Mouse (Mus musculus) ovary, postnatal 10 days (tissue): ENCODE measurements around the gene Ube2e2.
"Not testable (repeated sequence)": the region's sequence is repeated elsewhere in the genome, so short reads cannot be mapped to it uniquely, and the experiment has no call there.

Experiments
- DNase-seq: peaks from one replicate; pipeline ENCODE4 v3.0.0; 2022; ENCODE audit warnings: low spot score

Gene Ube2e2

GRCm38 (mm10) chr14:18731154-18731553 lies 162.9 kb downstream of the Ube2e2 start:
- no peak for DNase-seq

- no peak for DNase-seq
Measured at GRCm38 (mm10) chr14:18720601-18721591, 173.2 kb downstream of the Ube2e2 start.

GRCm38 (mm10) chr14:18716970-18717369 lies 177.1 kb downstream of the Ube2e2 start:
- no peak for DNase-seq

- no peak for DNase-seq
Measured at GRCm38 (mm10) chr14:18715529-18715928, 178.5 kb downstream of the Ube2e2 start.

GRCm38 (mm10) chr14:18697662-18698225 lies 196.3 kb downstream of the Ube2e2 start:
- DNase-seq = no peak

GRCm38 (mm10) chr14:18696418-18696817 lies 197.6 kb downstream of the Ube2e2 start:
- not testable (repeated sequence) for DNase-seq

GRCm38 (mm10) chr14:18678121-18678836 lies 215.8 kb downstream of the Ube2e2 start:
- DNase-seq = no peak

- no peak for DNase-seq
Measured at GRCm38 (mm10) chr14:18670712-18671111, 223.4 kb downstream of the Ube2e2 start.

- no peak for DNase-seq
Measured at GRCm38 (mm10) chr14:18669301-18669935, 224.6 kb downstream of the Ube2e2 start.

GRCm38 (mm10) chr14:18668309-18668708 lies 225.8 kb downstream of the Ube2e2 start:
- DNase-seq = not testable (repeated sequence)

GRCm38 (mm10) chr14:18667755-18668154 lies 226.3 kb downstream of the Ube2e2 start:
- DNase-seq = no peak

- DNase-seq = no peak
Measured at GRCm38 (mm10) chr14:18666251-18666650, 227.8 kb downstream of the Ube2e2 start.

GRCm38 (mm10) chr14:18665267-18666024 lies 228.6 kb downstream of the Ube2e2 start:
- no peak for DNase-seq

GRCm38 (mm10) chr14:18663666-18664065 lies 230.4 kb downstream of the Ube2e2 start:
- DNase-seq = no peak

- no peak for DNase-seq
Measured at GRCm38 (mm10) chr14:18657777-18658753, 236.0 kb downstream of the Ube2e2 start.

GRCm38 (mm10) chr14:18649123-18649675 lies 244.9 kb downstream of the Ube2e2 start:
- DNase-seq = no peak

- DNase-seq = no peak
Measured at GRCm38 (mm10) chr14:18641656-18642055, 252.4 kb downstream of the Ube2e2 start.

- no peak for DNase-seq
Measured at GRCm38 (mm10) chr14:18638753-18639456, 255.2 kb downstream of the Ube2e2 start.

GRCm38 (mm10) chr14:18637739-18638138 lies 256.3 kb downstream of the Ube2e2 start:
- no peak for DNase-seq
